ENCODE assay signal across 12 mouse cellular contexts in the genomic region with DNA sequence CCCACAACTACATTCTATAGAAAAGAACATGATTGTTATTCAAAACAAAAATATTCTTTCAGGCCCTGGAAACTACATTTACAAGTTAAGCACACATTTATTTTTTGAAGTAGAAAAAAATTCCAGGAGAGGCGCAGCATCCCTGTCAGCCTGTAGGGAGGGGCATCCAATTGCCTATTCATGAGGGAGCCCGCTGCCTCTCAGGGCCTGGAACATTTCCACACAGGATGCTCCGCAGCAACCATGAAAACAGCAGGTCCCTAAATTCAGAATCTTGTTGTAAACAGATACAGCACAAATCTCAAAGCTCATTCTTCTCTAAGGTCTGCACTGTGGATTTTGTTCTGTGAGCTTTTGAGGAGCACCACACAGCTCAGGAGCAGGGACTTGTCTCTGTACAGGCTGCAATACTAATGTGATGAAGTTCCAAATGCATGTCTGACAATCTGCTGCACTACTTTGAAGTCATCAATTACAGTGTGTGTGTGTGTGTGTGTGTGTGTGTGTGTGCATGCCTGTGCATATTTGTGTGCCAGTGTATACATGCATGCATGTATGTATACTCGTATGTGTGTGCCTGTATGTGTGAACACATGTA.
DNase-seq lines count a peak whose midpoint lies in the region; ATAC-seq lines count a peak whose summit lies in the region.
"Had no signal": no experiment of that assay in that cellular context is flagged by ENCODE, and none has a peak within 500 bp of the region (broad histone marks: within the 10 kb centered on the region; RNA-seq: fewer than 3 reads in every experiment).

No protein-coding gene starts in this region.

- H3K27me3 ChIP-seq in forebrain, embryonic 14.5 days (replicated peaks; ENCODE audit: control insufficient read depth, insufficient read depth, low read length) = no peaks in the 10 kb centered on the region
- H3K27me3 ChIP-seq in forebrain, embryonic 11.5 days (ENCODE audit: control insufficient read depth, insufficient read depth, low read length) = no peaks in the 10 kb centered on the region
- H3K27me3 ChIP-seq in liver, embryonic 12.5 days (replicated peaks) = no peaks in the 10 kb centered on the region
- H3K27me3 ChIP-seq in heart, embryonic 12.5 days (replicated peaks) = no peaks in the 10 kb centered on the region
- H3K27me3 ChIP-seq: embryonic facial prominence, embryonic 12.5 days; limb, embryonic 15.5 days had no signal

- WGBS in forebrain, embryonic 14.5 days = 31% methylated on average over 4 of the region's 4 CpGs
- WGBS in forebrain, embryonic 11.5 days = 84% methylated on average over 4 of the region's 4 CpGs
- 74% methylated on average over 4 of the region's 4 CpGs for WGBS in liver, embryonic 12.5 days (ENCODE audit: insufficient replicate concordance)
- 69% methylated on average over 4 of the region's 4 CpGs for WGBS in heart, embryonic 12.5 days

- peak; percentile 60; the same call in 1 of the 2 replicates for ATAC-seq in forebrain, embryonic 14.5 days
- no peak for ATAC-seq in forebrain, embryonic 11.5 days (replicated peaks; ENCODE audit: low FRiP score)
- no peak for ATAC-seq in liver, embryonic 12.5 days
- ATAC-seq in heart, embryonic 12.5 days (ENCODE audit: insufficient number of reproducible peaks, low FRiP score) = no peak

- peak; percentile 60 for DNase-seq in forebrain, embryonic 14.5 days (ENCODE audit: low spot score)
- DNase-seq in forebrain, embryonic 11.5 days (ENCODE audit: low spot score) = no peak
- peak; percentile 49 for DNase-seq in brain, adult 2 months (ENCODE audit: low read depth, low spot score)
- peak; percentile 16 for DNase-seq in frontal cortex, postnatal 36 days (ENCODE audit: low spot score in 2 of 2)
- peak; percentile 17 for DNase-seq in left cerebral cortex, postnatal 36 days (ENCODE audit: low spot score in 2 of 2)
- no peak for DNase-seq in gastrocnemius, postnatal 14 days
- DNase-seq: heart, adult 11 months; lung, embryonic 14.5 days had no signal

- no peak overlapping the region for H3K4me3 ChIP-seq in forebrain, embryonic 14.5 days (ENCODE audit: low read depth, low read length)
- no peak overlapping the region for H3K4me3 ChIP-seq in forebrain, embryonic 11.5 days (ENCODE audit: low read depth, low read length)
- H3K4me3 ChIP-seq in liver, embryonic 12.5 days = no peak overlapping the region
- H3K4me3 ChIP-seq in heart, embryonic 12.5 days = no peak overlapping the region
- H3K4me3 ChIP-seq: embryonic facial prominence, embryonic 12.5 days; limb, embryonic 15.5 days had no signal

- no peaks in the 10 kb centered on the region for H3K36me3 ChIP-seq in forebrain, embryonic 14.5 days (ENCODE audit: control insufficient read depth, insufficient read depth, low read length)
- H3K36me3 ChIP-seq in forebrain, embryonic 11.5 days (ENCODE audit: control insufficient read depth, insufficient read depth, low read length) = no peaks in the 10 kb centered on the region
- H3K36me3 ChIP-seq in liver, embryonic 12.5 days = no peaks in the 10 kb centered on the region
- no peaks in the 10 kb centered on the region for H3K36me3 ChIP-seq in heart, embryonic 12.5 days
- H3K36me3 ChIP-seq: embryonic facial prominence, embryonic 12.5 days; limb, embryonic 15.5 days had no signal

- no peak overlapping the region for H3K9ac ChIP-seq in forebrain, embryonic 14.5 days (ENCODE audit: low read length)
- no peak overlapping the region for H3K9ac ChIP-seq in forebrain, embryonic 11.5 days (ENCODE audit: low read length)
- no peak overlapping the region for H3K9ac ChIP-seq in liver, embryonic 12.5 days
- no peak overlapping the region for H3K9ac ChIP-seq in heart, embryonic 12.5 days
- H3K9ac ChIP-seq: embryonic facial prominence, embryonic 12.5 days; limb, embryonic 15.5 days; lung, embryonic 14.5 days had no signal

- no peaks in the 10 kb centered on the region for H3K9me3 ChIP-seq in forebrain, embryonic 14.5 days (replicated peaks; ENCODE audit: control insufficient read depth, low read length)
- no peaks in the 10 kb centered on the region for H3K9me3 ChIP-seq in forebrain, embryonic 11.5 days (ENCODE audit: control insufficient read depth, low read length)
- H3K9me3 ChIP-seq in liver, embryonic 12.5 days (replicated peaks) = no peaks in the 10 kb centered on the region
- H3K9me3 ChIP-seq in heart, embryonic 12.5 days (replicated peaks) = no peaks in the 10 kb centered on the region
- H3K9me3 ChIP-seq: embryonic facial prominence, embryonic 12.5 days; limb, embryonic 15.5 days had no signal

- H3K27ac ChIP-seq in forebrain, embryonic 14.5 days (ENCODE audit: low read depth, low read length) = no peak overlapping the region
- no peak overlapping the region for H3K27ac ChIP-seq in forebrain, embryonic 11.5 days (ENCODE audit: low read depth, low read length)
- H3K27ac ChIP-seq in liver, embryonic 12.5 days = no peak overlapping the region
- no peak overlapping the region for H3K27ac ChIP-seq in heart, embryonic 12.5 days (ENCODE audit: poor library complexity, severe bottlenecking)
- H3K27ac ChIP-seq: embryonic facial prominence, embryonic 12.5 days; limb, embryonic 15.5 days had no signal

- intact Hi-C loops in left cerebral cortex, postnatal 36 days (cut with DNase I) = no loop called here
- intact Hi-C loops in gastrocnemius, postnatal 14 days (cut with DNase I; ENCODE audit: low total_unique reads) = no loop called here

- H3K4me2 ChIP-seq in forebrain, embryonic 14.5 days (ENCODE audit: low read length) = no peak overlapping the region
- H3K4me2 ChIP-seq in forebrain, embryonic 11.5 days (ENCODE audit: low read depth, low read length, severe bottlenecking) = no peak overlapping the region
- H3K4me2 ChIP-seq in liver, embryonic 12.5 days = no peak overlapping the region
- no peak overlapping the region for H3K4me2 ChIP-seq in heart, embryonic 12.5 days
- H3K4me2 ChIP-seq: embryonic facial prominence, embryonic 12.5 days; limb, embryonic 15.5 days; lung, embryonic 14.5 days had no signal

- H3K4me1 ChIP-seq in forebrain, embryonic 14.5 days (ENCODE audit: control insufficient read depth, insufficient read depth, low read length) = no peaks in the 10 kb centered on the region
- H3K4me1 ChIP-seq in forebrain, embryonic 11.5 days (replicated peaks; ENCODE audit: control insufficient read depth, insufficient read depth, low read length) = no peaks in the 10 kb centered on the region
- no peaks in the 10 kb centered on the region for H3K4me1 ChIP-seq in liver, embryonic 12.5 days
- H3K4me1 ChIP-seq in heart, embryonic 12.5 days (replicated peaks) = 0 out of 2 replicates have a peak, but pooled peaks cover 3% of the 10 kb centered on the region
- H3K4me1 ChIP-seq: embryonic facial prominence, embryonic 12.5 days; limb, embryonic 15.5 days had no signal

Comparison
In these comparisons a context has a peak if more than half of its experiments do, and no peak if none do; other contexts are left out.
1. DNase-seq: peak in forebrain, embryonic 14.5 days (single experiment), brain, adult 2 months (single experiment), frontal cortex, postnatal 36 days (2 of 2) and left cerebral cortex, postnatal 36 days (2 of 2); none in forebrain, embryonic 11.5 days (single experiment) and gastrocnemius, postnatal 14 days (single experiment).